Mouse (Mus musculus): ENCODE measurements around the gene Tnfaip8l1.

DNA sequence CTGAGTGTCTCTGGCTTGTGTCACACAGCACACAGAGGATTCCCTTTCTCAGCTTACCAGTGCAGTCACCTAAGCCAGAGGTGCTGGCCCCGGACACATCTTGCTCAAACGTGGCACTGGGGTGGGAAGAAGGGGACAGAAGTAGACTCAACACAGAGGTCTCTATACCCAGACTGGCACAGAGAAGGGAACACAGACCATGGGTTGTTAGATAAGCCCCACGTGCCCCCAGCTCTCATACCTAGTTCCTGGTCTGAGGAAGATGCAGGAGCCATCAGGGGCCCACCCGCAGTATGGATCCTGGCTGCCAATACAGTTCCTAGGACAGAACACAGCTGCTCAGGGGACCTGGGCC lies 37.0 kb upstream of the Tnfaip8l1 start:
- TF ChIP-seq CTCF (IDR thresholded peaks at IDR 0.05; ENCODE audit: borderline replicate concordance, control insufficient read depth, extremely low read depth, insufficient read depth, low read length, poor library complexity) (0 out of 2 replicates have a peak, but pooled peaks have one; percentile 0), POLR2A (IDR thresholded peaks at IDR 0.05; ENCODE audit: control insufficient read depth, extremely low read depth, insufficient read depth, low read length, poor library complexity) (no peak)

Data from thymus, adult 2 months (tissue).